23 mouse cellular contexts compared by ENCODE assay signal in genomic region chr7:112010976-112011375, GRCm38 (mm10).
"Had no signal": no experiment of that assay in that cellular context is flagged by ENCODE, and none has a peak within 500 bp of the region (broad histone marks: within the 10 kb centered on the region; RNA-seq: fewer than 3 reads in every experiment).

No protein-coding gene starts in this region.

- H3K27me3 ChIP-seq: kidney, embryonic 15.5 days; limb, embryonic 13.5 days; liver, embryonic 15.5 days; lung, embryonic 15.5 days; midbrain, embryonic 13.5 days; neural tube, embryonic 12.5 days; neural tube, embryonic 15.5 days; stomach, embryonic 15.5 days had no signal

- H3K9ac ChIP-seq: kidney, embryonic 15.5 days; limb, embryonic 13.5 days; liver, embryonic 12.5 days; liver, embryonic 15.5 days; lung, embryonic 15.5 days; midbrain, embryonic 13.5 days; neural tube, embryonic 12.5 days; neural tube, embryonic 15.5 days; stomach, embryonic 15.5 days had no signal

- H3K4me1 ChIP-seq: limb, embryonic 10.5 days; limb, embryonic 13.5 days; liver, embryonic 12.5 days; liver, embryonic 15.5 days; midbrain, embryonic 13.5 days; neural tube, embryonic 12.5 days; neural tube, embryonic 15.5 days had no signal

- H3K27ac ChIP-seq: kidney, embryonic 15.5 days; left cerebral cortex, adult 2 months; limb, embryonic 10.5 days; limb, embryonic 13.5 days; liver, embryonic 12.5 days; liver, embryonic 15.5 days; macrophage; midbrain, embryonic 13.5 days; neural tube, embryonic 12.5 days; neural tube, embryonic 15.5 days; stomach, embryonic 15.5 days had no signal

- DNase-seq: kidney, adult 11 months; kidney, adult 8-10 months; kidney, postnatal 10 days; kidney, postnatal 36 days; layer of hippocampus, postnatal 36 days; liver; lung, adult 18-20 months; right cerebral cortex, adult 18-20 months; right cerebral cortex, postnatal 14 days; right cerebral cortex, postnatal 4 days; thymus, postnatal 25 days had no signal

- ATAC-seq: liver, embryonic 12.5 days; midbrain, embryonic 13.5 days had no signal

- H3K4me2 ChIP-seq: kidney, embryonic 15.5 days; limb, embryonic 13.5 days; liver, embryonic 12.5 days; liver, embryonic 15.5 days; lung, embryonic 15.5 days; midbrain, embryonic 13.5 days; neural tube, embryonic 12.5 days; neural tube, embryonic 15.5 days; stomach, embryonic 15.5 days had no signal

- H3K4me3 ChIP-seq: kidney, embryonic 15.5 days; left cerebral cortex, adult 2 months; limb, embryonic 10.5 days; limb, embryonic 13.5 days; liver, embryonic 12.5 days; liver, embryonic 15.5 days; lung, embryonic 15.5 days; midbrain, embryonic 13.5 days; neural tube, embryonic 12.5 days; neural tube, embryonic 15.5 days; stomach, embryonic 15.5 days had no signal

- H3K36me3 ChIP-seq: kidney, embryonic 15.5 days; limb, embryonic 10.5 days; limb, embryonic 13.5 days; liver, embryonic 12.5 days; liver, embryonic 15.5 days; lung, embryonic 15.5 days; midbrain, embryonic 13.5 days; neural tube, embryonic 12.5 days; neural tube, embryonic 15.5 days; stomach, embryonic 15.5 days had no signal

- H3K9me3 ChIP-seq: kidney, embryonic 15.5 days; limb, embryonic 10.5 days; limb, embryonic 13.5 days; liver, embryonic 12.5 days; liver, embryonic 15.5 days; lung, embryonic 15.5 days; midbrain, embryonic 13.5 days; neural tube, embryonic 12.5 days; neural tube, embryonic 15.5 days; stomach, embryonic 15.5 days had no signal
